Mouse (Mus musculus) effector memory CD4-positive, alpha-beta T cell, adult 7 months (primary cell): ENCODE measurements around the gene Urb2. TPM values are rescaled to one million over a fixed set of nuclear protein-coding genes. Genes with fewer than 3 reads are reported as not detected.

Source experiments
- polyA plus RNA-seq: library from polyadenylated mRNA; unstranded; fragments of 100-300 nt; shearing (Covaris generic); gene quantifications from one replicate; pipeline ENCODE4 v1.2.1, GENCODE M21; 2017

Gene Urb2
- 11.0 TPM for polyA plus RNA-seq

GRCm38 (mm10) chr8:124021237-124022227, at the start of gene Urb2, which contains the start of gene Taf5l:
Gene Urb2, plus strand, starts transcription at chr8:124021508.
Gene Taf5l, minus strand, starts transcription at chr8:124021397.

GRCm38 (mm10) chr8:123982826-123983400, 38.4 kb upstream of the Urb2 start, which contains the start of gene Abcb10:
Gene Abcb10, minus strand, starts transcription at chr8:123983122.

Other genes starting within 250 kb of the Urb2 start
- 52.0 TPM for gene Rab4a, start 215.5 kb upstream of the Urb2 start, polyA plus RNA-seq
- gene Ccsap, start 161.3 kb upstream of the Urb2 start, polyA plus RNA-seq, result 23.3 TPM
- 0.45 TPM for gene Acta1, start 126.8 kb upstream of the Urb2 start, polyA plus RNA-seq
- 15.7 TPM for gene Nup133, start 72.2 kb upstream of the Urb2 start, polyA plus RNA-seq
- 0.99 TPM for gene Abcb10, start 38.4 kb upstream of the Urb2 start, polyA plus RNA-seq
- gene Taf5l, start 111 bp upstream of the Urb2 start, polyA plus RNA-seq, result 116 TPM
- 62.0 TPM for gene Galnt2, start 209.9 kb downstream of the Urb2 start, polyA plus RNA-seq